Mouse (Mus musculus) CD4-positive, CD25-positive, alpha-beta regulatory T cell (primary cell): ENCODE results near the gene Olfr194. TPM values are rescaled to one million over a fixed set of nuclear protein-coding genes. Genes with fewer than 3 reads are reported as not detected.

ENCODE experiments used
- polyA plus RNA-seq: library from polyadenylated mRNA; unstranded; fragments of 100-300 nt; shearing (Covaris generic); gene quantifications from one replicate; pipeline ENCODE4 v1.2.1, GENCODE M21; 2017

The Olfr194 gene
- polyA plus RNA-seq: not detected

GRCm38 (mm10) chr16:59120969-59121368 is at the start of gene Olfr194:
Olfr194 (minus strand) TSS chr16:59121069.

GRCm38 (mm10) chr16:59170354-59170753 is 49.5 kb upstream of the Olfr194 start, which contains the start of gene Olfr196:
Olfr196 (minus strand) TSS chr16:59170454.

GRCm38 (mm10) chr16:59146746-59147145 is 25.9 kb upstream of the Olfr194 start, which contains the start of gene Olfr195:
Olfr195 (plus strand) TSS chr16:59147046.

GRCm38 (mm10) chr16:59111781-59112180 is 9.1 kb downstream of the Olfr194 start, which contains the start of gene Olfr193:
Olfr193 (minus strand) TSS chr16:59111881.

GRCm38 (mm10) chr16:59089722-59090121 is 31.1 kb downstream of the Olfr194 start, which contains the start of gene Olfr191:
Olfr191 (minus strand) TSS chr16:59089822.

GRCm38 (mm10) chr16:59077905-59078304 is 43.0 kb downstream of the Olfr194 start, which contains the start of gene Olfr190:
Olfr190 (minus strand) TSS chr16:59078005.

Other genes starting within 250 kb of the Olfr194 start
- gene Olfr177, start 246.3 kb downstream of the Olfr194 start, polyA plus RNA-seq: not detected
- not detected for gene Olfr178, start 229.0 kb downstream of the Olfr194 start, polyA plus RNA-seq
- not detected for gene Olfr181, start 192.3 kb downstream of the Olfr194 start, polyA plus RNA-seq
- gene Olfr180, start 191.7 kb downstream of the Olfr194 start, polyA plus RNA-seq: not detected
- gene Olfr183, start 125.7 kb downstream of the Olfr194 start, polyA plus RNA-seq: not detected
- gene Olfr186, start 90.8 kb downstream of the Olfr194 start, polyA plus RNA-seq: not detected
- gene Olfr187, start 81.3 kb downstream of the Olfr194 start, polyA plus RNA-seq: not detected
- 0.02 TPM for gene Olfr190, start 43.1 kb downstream of the Olfr194 start, polyA plus RNA-seq
- gene Olfr191, start 31.2 kb downstream of the Olfr194 start, polyA plus RNA-seq: not detected
- not detected for gene Olfr193, start 9.2 kb downstream of the Olfr194 start, polyA plus RNA-seq
- gene Olfr195, start 26.0 kb upstream of the Olfr194 start, polyA plus RNA-seq: not detected
- not detected for gene Olfr196, start 49.4 kb upstream of the Olfr194 start, polyA plus RNA-seq
- gene Olfr198, start 82.5 kb upstream of the Olfr194 start, polyA plus RNA-seq: not detected
- gene Olfr199, start 98.7 kb upstream of the Olfr194 start, polyA plus RNA-seq: not detected
- not detected for gene Olfr201, start 151.6 kb upstream of the Olfr194 start, polyA plus RNA-seq
- gene Olfr202, start 165.7 kb upstream of the Olfr194 start, polyA plus RNA-seq: not detected
- gene Olfr203, start 177.8 kb upstream of the Olfr194 start, polyA plus RNA-seq: not detected
- gene Olfr204, start 197.2 kb upstream of the Olfr194 start, polyA plus RNA-seq: not detected
- not detected for gene Olfr205, start 210.1 kb upstream of the Olfr194 start, polyA plus RNA-seq
- not detected for gene Olfr206, start 228.2 kb upstream of the Olfr194 start, polyA plus RNA-seq
- not detected for gene Olfr209, start 242.9 kb upstream of the Olfr194 start, polyA plus RNA-seq